Mouse (Mus musculus) cerebellum, postnatal 10 days (tissue): ENCODE results near the gene Ric8a.

Experiments used
- DNase-seq, 2 experiments: peaks; one replicate each; pipeline ENCODE4 v3.0.0; 2021; ENCODE audit warnings: mixed read lengths in 2 of 2

Ric8a gene

GRCm38 (mm10) chr7:140894031-140894430 is 37.3 kb downstream of the Ric8a start:
- no peak for DNase-seq

GRCm38 (mm10) chr7:140894611-140895010 is 37.9 kb downstream of the Ric8a start:
- no peak for DNase-seq

- DNase-seq, result no peak
Measured at GRCm38 (mm10) chr7:140897863-140898262, 41.1 kb downstream of the Ric8a start.

GRCm38 (mm10) chr7:140899121-140899520 is 42.4 kb downstream of the Ric8a start:
- no peak for DNase-seq

GRCm38 (mm10) chr7:140900220-140900619 is 43.5 kb downstream of the Ric8a start, which contains the start of gene Cox8b:
TSS of gene Cox8b (minus strand) at chr7:140900446.
- DNase-seq, result peak; percentile 38 to 42

GRCm38 (mm10) chr7:140902036-140902875 is 45.5 kb downstream of the Ric8a start:
- DNase-seq, result peak in 1 of 2 experiments; percentile 22

GRCm38 (mm10) chr7:140903212-140903611 is 46.5 kb downstream of the Ric8a start:
- DNase-seq, result peak; percentile 91 to 95

- no peak for DNase-seq
Measured at GRCm38 (mm10) chr7:140905642-140906081, 48.9 kb downstream of the Ric8a start.

GRCm38 (mm10) chr7:140907131-140907530 is 50.4 kb downstream of the Ric8a start:
- DNase-seq, result no peak

GRCm38 (mm10) chr7:140907697-140908096 is 50.9 kb downstream of the Ric8a start:
- no peak for DNase-seq

GRCm38 (mm10) chr7:140908181-140908580 is 51.4 kb downstream of the Ric8a start:
- no peak for DNase-seq

- peak; percentile 87 to 88 for DNase-seq
Measured at GRCm38 (mm10) chr7:140908634-140909107, 51.9 kb downstream of the Ric8a start.

GRCm38 (mm10) chr7:140912293-140912692 is 55.5 kb downstream of the Ric8a start:
- DNase-seq, result no peak

- DNase-seq, result no peak
Measured at GRCm38 (mm10) chr7:140912846-140913482, 56.2 kb downstream of the Ric8a start.
